Mouse (Mus musculus): ENCODE measurements at regions not wholly inside any gene's neighbourhood (a gene's known extent, or its start where the extent isn't known, plus 50 kb on each side); places are given as distances from the start of the nearest gene placed in this dataset.

DNA sequence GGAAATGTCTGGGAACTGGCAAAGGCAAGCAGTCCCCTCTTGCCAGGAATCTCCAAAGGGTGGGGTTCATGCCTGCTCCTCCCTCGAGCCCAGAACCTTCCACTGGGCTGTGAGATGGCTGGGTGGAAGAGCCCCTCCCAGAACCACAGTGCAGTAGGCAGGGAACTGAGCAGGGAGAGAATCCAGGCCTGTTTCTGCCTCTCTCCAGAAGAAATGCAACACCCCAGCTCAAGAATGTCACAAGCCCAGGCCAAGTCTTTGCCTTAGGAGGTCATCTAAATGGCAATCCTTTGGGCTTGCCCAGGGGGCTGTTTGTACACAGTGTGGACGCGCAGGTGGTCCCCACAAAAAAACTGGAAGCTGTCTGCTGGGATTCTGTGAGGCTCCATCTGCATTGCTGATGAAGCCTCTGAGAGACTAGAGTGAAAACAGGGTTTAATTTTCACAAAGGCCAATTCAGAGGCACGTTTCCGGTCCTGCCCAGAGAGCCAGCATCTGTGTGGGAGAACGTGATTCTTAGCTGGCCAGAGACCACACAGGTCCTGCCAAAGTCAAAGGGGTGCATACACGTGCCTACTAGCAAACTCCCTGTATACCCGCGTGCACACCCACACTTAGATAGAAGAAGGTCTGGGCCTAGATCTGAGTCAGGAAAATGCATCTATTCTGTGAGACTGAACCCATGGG lies 129.0 kb downstream of the Hmg20a start:
- H3K4me1 ChIP-seq = peaks cover 19% of the 10 kb centered on the region
- H3K27me3 ChIP-seq = no peaks in the 10 kb centered on the region
- ATAC-seq (ENCODE audit: low FRiP score) = no peak
- H3K4me2 ChIP-seq (replicated peaks) = no peak overlapping the region
- no peaks in the 10 kb centered on the region for H3K36me3 ChIP-seq
- H3K4me3 ChIP-seq = no peak overlapping the region
- 0 out of 2 replicates have a peak overlapping the region, but pooled peaks have one; percentile 40 for H3K27ac ChIP-seq
- H3K9me3 ChIP-seq (replicated peaks) = no peaks in the 10 kb centered on the region
- H3K9ac ChIP-seq = no peak overlapping the region
- WGBS = 47% methylated on average over 9 of the region's 9 CpGs

GRCm38 (mm10) chr9:56549774-56550173 lies 131.4 kb downstream of the Hmg20a start:
- no peaks in the 10 kb centered on the region for H3K36me3 ChIP-seq
- H3K4me1 ChIP-seq = peaks cover 30% of the 10 kb centered on the region
- H3K27ac ChIP-seq = no peak overlapping the region
- H3K9me3 ChIP-seq (replicated peaks) = no peaks in the 10 kb centered on the region
- H3K9ac ChIP-seq = no peak overlapping the region
- no peak overlapping the region for H3K4me3 ChIP-seq
- no peak overlapping the region for H3K4me2 ChIP-seq (replicated peaks)
- 74% methylated on average over 8 of the region's 8 CpGs for WGBS
- H3K27me3 ChIP-seq = no peaks in the 10 kb centered on the region
- ATAC-seq (ENCODE audit: low FRiP score) = no peak

GRCm38 (mm10) chr9:56550178-56550577 lies 131.8 kb downstream of the Hmg20a start:
- Histone ChIP-seq H3K4me1 (peaks cover 30% of the 10 kb centered on the region), H3K27ac (no peak overlapping the region), H3K9me3 (replicated peaks) (no peaks in the 10 kb centered on the region)

GRCm38 (mm10) chr9:56551376-56552186 lies 133.2 kb downstream of the Hmg20a start:
- H3K9me3 ChIP-seq (replicated peaks) = no peaks in the 10 kb centered on the region
- H3K4me1 ChIP-seq = peaks cover 30% of the 10 kb centered on the region
- no peaks in the 10 kb centered on the region for H3K36me3 ChIP-seq
- H3K27ac ChIP-seq = no peak overlapping the region
- no peak overlapping the region for H3K4me3 ChIP-seq
- no peaks in the 10 kb centered on the region for H3K27me3 ChIP-seq
- WGBS = 63% methylated on average over 11 of the region's 11 CpGs
- H3K4me2 ChIP-seq (replicated peaks) = no peak overlapping the region
- peak; percentile 38; the same call in 1 of the 2 replicates for ATAC-seq (ENCODE audit: low FRiP score)
- H3K9ac ChIP-seq = no peak overlapping the region

More at GRCm38 (mm10) chr9:56550178-56550577, 131.8 kb downstream of the Hmg20a start:
- no peak overlapping the region for H3K4me2 ChIP-seq (replicated peaks)
- 51% methylated on average over 4 of the region's 4 CpGs for WGBS
- H3K27me3 ChIP-seq = no peaks in the 10 kb centered on the region
- no peak overlapping the region for H3K4me3 ChIP-seq
- H3K36me3 ChIP-seq = no peaks in the 10 kb centered on the region
- no peak for ATAC-seq (ENCODE audit: low FRiP score)
- H3K9ac ChIP-seq = no peak overlapping the region

DNA sequence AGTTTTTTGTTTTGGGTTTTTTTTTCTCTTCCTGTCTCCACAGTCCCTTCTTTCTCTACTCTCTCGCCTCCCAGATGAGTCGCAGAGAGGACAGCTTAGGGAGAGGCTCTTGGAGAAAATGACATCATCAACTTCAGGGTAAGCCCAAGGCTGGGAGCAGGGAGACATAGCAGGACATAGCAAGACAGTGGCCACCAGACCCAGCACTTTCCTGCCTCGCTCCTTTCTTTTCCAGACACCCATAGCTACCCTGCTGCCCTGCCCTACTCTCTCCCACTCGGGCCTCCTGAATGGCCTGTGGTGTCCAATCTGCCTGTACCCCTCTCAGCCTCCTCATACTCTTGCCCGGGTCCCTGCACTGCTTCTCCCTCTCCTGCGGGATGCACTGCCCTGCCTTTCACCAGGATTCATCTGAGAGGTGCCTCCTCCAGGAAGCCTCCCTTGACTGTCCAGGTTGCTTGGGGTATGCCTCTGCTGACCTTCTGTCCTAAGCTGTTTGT lies 133.8 kb downstream of the Hmg20a start:
- 74% methylated on average over 6 of the region's 6 CpGs for WGBS
- Histone ChIP-seq H3K9ac (no peak overlapping the region), H3K9me3 (replicated peaks) (no peaks in the 10 kb centered on the region), H3K27me3 (no peaks in the 10 kb centered on the region), H3K4me1 (peaks cover 29% of the 10 kb centered on the region), H3K36me3 (no peaks in the 10 kb centered on the region), H3K27ac (no peak overlapping the region), H3K4me3 (no peak overlapping the region), H3K4me2 (replicated peaks) (no peak overlapping the region)
- ATAC-seq (ENCODE audit: low FRiP score) = no peak

DNA sequence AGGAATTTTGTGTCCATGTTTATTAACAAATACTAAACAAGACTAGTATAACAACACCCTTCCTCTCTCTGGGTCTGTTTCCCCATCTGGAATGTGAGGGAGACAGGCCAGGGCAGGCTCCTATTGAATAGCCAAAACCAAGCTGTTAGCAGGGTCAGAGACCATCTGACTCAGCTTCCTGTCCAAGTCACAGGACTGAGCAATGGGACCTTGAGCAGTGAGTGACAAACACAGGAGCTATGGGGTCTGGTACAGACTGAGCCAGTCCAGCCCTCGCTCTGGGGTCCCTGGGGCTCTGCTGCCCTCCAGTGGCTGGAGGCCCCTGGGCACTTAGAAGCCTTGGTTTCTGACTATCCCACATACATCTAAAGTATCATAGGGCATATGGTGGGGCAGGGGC lies 134.4 kb downstream of the Hmg20a start:
- Histone ChIP-seq H3K9me3 (replicated peaks) (no peaks in the 10 kb centered on the region), H3K4me3 (no peak overlapping the region), H3K4me1 (peaks cover 26% of the 10 kb centered on the region), H3K36me3 (no peaks in the 10 kb centered on the region), H3K9ac (no peak overlapping the region), H3K4me2 (replicated peaks) (no peak overlapping the region), H3K27ac (no peak overlapping the region), H3K27me3 (no peaks in the 10 kb centered on the region)
- peak; percentile 47 for ATAC-seq (ENCODE audit: low FRiP score)
- WGBS = 8% methylated on average over 1 of the region's 1 CpGs

DNA sequence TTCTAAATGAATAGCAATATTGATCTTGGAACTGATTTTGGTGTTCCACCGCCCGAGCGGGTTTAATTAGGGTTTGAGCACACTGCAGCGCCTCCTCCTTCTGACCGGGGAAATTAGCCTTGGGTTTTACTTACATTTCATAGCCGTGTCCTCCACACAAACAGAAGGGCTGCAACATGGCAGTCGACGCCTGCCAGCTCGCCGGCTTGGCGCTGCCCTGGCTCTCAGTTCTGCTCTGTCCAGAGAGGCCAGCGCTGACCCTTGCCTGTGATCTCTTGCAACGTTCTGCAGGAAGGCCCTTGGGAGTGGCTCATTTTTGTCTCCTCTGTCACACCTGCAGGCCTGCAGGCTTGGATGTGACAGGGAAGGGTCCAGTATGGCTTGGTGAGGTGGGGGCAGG lies 135.2 kb downstream of the Hmg20a start:
- Histone ChIP-seq H3K4me3 (no peak overlapping the region), H3K27ac (peak overlapping the region; percentile 25; the same call in 1 of the 2 replicates), H3K4me2 (replicated peaks) (no peak overlapping the region), H3K36me3 (no peaks in the 10 kb centered on the region), H3K27me3 (no peaks in the 10 kb centered on the region), H3K9me3 (replicated peaks) (no peaks in the 10 kb centered on the region), H3K9ac (no peak overlapping the region), H3K4me1 (peaks cover 23% of the 10 kb centered on the region)
- 0 out of 2 replicates have a peak, but pooled peaks have one; percentile 20 for ATAC-seq (ENCODE audit: low FRiP score)
- WGBS = 57% methylated on average over 13 of the region's 13 CpGs

- no peak overlapping the region for H3K4me2 ChIP-seq (replicated peaks)
- H3K4me3 ChIP-seq = no peak overlapping the region
- ATAC-seq (ENCODE audit: low FRiP score) = 0 out of 2 replicates have a peak, but pooled peaks have one; percentile 11
- H3K36me3 ChIP-seq = no peaks in the 10 kb centered on the region
- peaks cover 23% of the 10 kb centered on the region for H3K4me1 ChIP-seq
- no peaks in the 10 kb centered on the region for H3K27me3 ChIP-seq
- H3K27ac ChIP-seq = peak overlapping the region; percentile 25; the same call in 1 of the 2 replicates
- no peak overlapping the region for H3K9ac ChIP-seq
- H3K9me3 ChIP-seq (replicated peaks) = no peaks in the 10 kb centered on the region
- 53% methylated on average over 6 of the region's 6 CpGs for WGBS
Measured at GRCm38 (mm10) chr9:56554096-56554495, 135.7 kb downstream of the Hmg20a start.

GRCm38 (mm10) chr9:56559618-56560144 lies 141.3 kb downstream of the Hmg20a start:
- Histone ChIP-seq H3K36me3 (no peaks in the 10 kb centered on the region), H3K27me3 (peaks cover 4% of the 10 kb centered on the region; the same call in 1 of the 2 replicates), H3K9ac (no peak overlapping the region), H3K9me3 (replicated peaks) (no peaks in the 10 kb centered on the region), H3K4me2 (replicated peaks) (no peak overlapping the region), H3K4me1 (peaks cover 23% of the 10 kb centered on the region), H3K4me3 (no peak overlapping the region), H3K27ac (no peak overlapping the region)
- 27% methylated on average over 2 of the region's 2 CpGs for WGBS
- ATAC-seq (ENCODE audit: low FRiP score) = no peak

- H3K4me2 ChIP-seq (replicated peaks) = no peak overlapping the region
- H3K4me3 ChIP-seq = no peak overlapping the region
- peaks cover 21% of the 10 kb centered on the region for H3K4me1 ChIP-seq
- ATAC-seq (ENCODE audit: low FRiP score) = no peak
- WGBS = 62% methylated on average over 7 of the region's 7 CpGs
- no peak overlapping the region for H3K9ac ChIP-seq
- H3K36me3 ChIP-seq = no peaks in the 10 kb centered on the region
- H3K27ac ChIP-seq = no peak overlapping the region
- no peaks in the 10 kb centered on the region for H3K9me3 ChIP-seq (replicated peaks)
- peaks cover 4% of the 10 kb centered on the region; the same call in 1 of the 2 replicates for H3K27me3 ChIP-seq
Measured at GRCm38 (mm10) chr9:56562440-56562839, 144.0 kb downstream of the Hmg20a start.

GRCm38 (mm10) chr9:56564048-56564737 lies 145.8 kb downstream of the Hmg20a start:
- 0 out of 2 replicates have a peak overlapping the region, but pooled peaks have one; percentile 9 for H3K9ac ChIP-seq
- no peaks in the 10 kb centered on the region for H3K9me3 ChIP-seq (replicated peaks)
- 14% methylated on average over 11 of the region's 11 CpGs for WGBS
- no peak overlapping the region for H3K4me3 ChIP-seq
- peak overlapping the region; percentile 31; the same call in 1 of the 2 replicates for H3K27ac ChIP-seq
- peaks cover 4% of the 10 kb centered on the region; the same call in 1 of the 2 replicates for H3K27me3 ChIP-seq
- no peaks in the 10 kb centered on the region for H3K36me3 ChIP-seq
- peaks cover 21% of the 10 kb centered on the region for H3K4me1 ChIP-seq
- no peak for ATAC-seq (ENCODE audit: low FRiP score)
- no peak overlapping the region for H3K4me2 ChIP-seq (replicated peaks)

Data from hindbrain, embryonic 12.5 days (tissue).